1 mouse cellular context compared by ENCODE assay signal in genomic region chr9:57212448-57213222, GRCm38 (mm10).
TF ChIP-seq lines count a peak whose summit lies in the region.

No protein-coding gene starts in this region.

TF ChIP-seq in ES-E14, 5 proteins besides CTCF, POLR2A, EP300 and RAD21 (continued from another document):
- TF ChIP-seq HCFC1 (IDR thresholded peaks at IDR 0.05; ENCODE audit: borderline replicate concordance, insufficient read depth, low read length) (no peak), MAFK (IDR thresholded peaks at IDR 0.05; ENCODE audit: insufficient read depth, low read depth, low read length) (no peak), ZNF384 (IDR thresholded peaks at IDR 0.05; ENCODE audit: low read depth, low read length) (no peak), CHD2 (IDR thresholded peaks at IDR 0.05; ENCODE audit: low read depth, low read length) (no peak)
